Mouse (Mus musculus): ENCODE results near the gene Gpcpd1. TPM values are rescaled to one million over a fixed set of nuclear protein-coding genes. Genes with fewer than 3 reads are reported as not detected.
"Not testable (repeated sequence)": the region's sequence is repeated elsewhere in the genome, so short reads cannot be mapped to it uniquely, and the experiment has no call there.

Gene Gpcpd1
- polyA plus RNA-seq, 1 experiment from 2014 or later: 29.7 TPM

DNA sequence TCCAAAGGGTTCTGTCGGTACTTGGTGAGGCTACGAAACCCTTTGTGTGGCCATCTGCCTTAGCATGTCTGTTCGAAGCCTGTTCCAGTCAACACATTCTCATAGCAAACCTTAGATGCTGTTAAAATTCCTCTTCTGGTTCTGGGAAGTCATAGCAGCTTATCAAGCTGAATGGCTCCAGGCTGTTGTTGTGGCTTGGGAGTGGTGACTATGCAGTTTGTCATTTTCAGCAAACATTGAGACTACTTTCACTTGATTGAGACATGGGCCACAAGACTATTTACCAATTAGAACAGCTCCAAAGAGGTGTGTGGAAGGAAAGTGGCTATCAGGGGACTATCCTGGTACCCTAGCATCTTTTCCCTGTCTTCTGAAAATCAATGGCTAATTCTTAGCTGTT is 4.6 kb upstream of the Gpcpd1 start:
- H3K27me3 ChIP-seq (ENCODE audit: control insufficient read depth, insufficient read depth, low read length): no peaks in the 10 kb centered on the region
- H3K9me3 ChIP-seq (ENCODE audit: control insufficient read depth, low read length): no peaks in the 10 kb centered on the region
- WGBS: 95% methylated on average over 3 of the region's 3 CpGs
- no peak overlapping the region for H3K4me2 ChIP-seq (replicated peaks; ENCODE audit: low read depth)
- no peak for ATAC-seq (ENCODE audit: low FRiP score, low TSS enrichment)
- TF ChIP-seq EP300 (optimal IDR thresholded peaks at IDR 0.05): no peak
- no peak for TF ChIP-seq CTCF (IDR thresholded peaks at IDR 0.05; ENCODE audit: low read depth)
- no peaks in the 10 kb centered on the region for H3K4me1 ChIP-seq (replicated peaks; ENCODE audit: control insufficient read depth, insufficient read depth)
- H3K27ac ChIP-seq (replicated peaks): no peak overlapping the region
- H3K36me3 ChIP-seq (ENCODE audit: control insufficient read depth, insufficient read depth, low read length): no peaks in the 10 kb centered on the region
- no peak overlapping the region for H3K4me3 ChIP-seq (ENCODE audit: low read depth, low read length)
- DNase-seq (ENCODE audit: low spot score): no peak
- H3K9ac ChIP-seq (ENCODE audit: low read length): no peak overlapping the region

DNA sequence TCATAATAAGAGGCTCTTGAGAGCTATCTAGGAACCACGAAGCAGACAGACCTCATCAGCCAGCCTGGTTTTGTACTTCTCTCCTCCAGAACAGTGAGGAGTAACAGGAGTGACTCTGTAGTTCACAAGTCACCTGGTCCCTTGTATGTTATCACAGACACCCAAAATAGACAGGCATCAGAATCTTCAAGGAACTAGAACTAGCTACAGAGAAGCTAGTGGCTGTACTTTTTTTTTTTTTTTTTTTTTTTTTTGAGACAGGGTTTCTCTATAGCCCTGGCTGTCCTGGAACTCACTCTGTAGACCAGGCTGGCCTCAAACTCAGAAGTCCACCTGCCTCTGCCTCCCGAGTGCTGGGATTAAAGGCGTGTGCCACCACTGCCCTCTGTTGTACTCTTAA is 4.0 kb upstream of the Gpcpd1 start:
- WGBS: 83% methylated on average over 3 of the region's 3 CpGs
- not testable (repeated sequence) for ATAC-seq (ENCODE audit: low FRiP score, low TSS enrichment); H3K27ac ChIP-seq (replicated peaks)

DNA sequence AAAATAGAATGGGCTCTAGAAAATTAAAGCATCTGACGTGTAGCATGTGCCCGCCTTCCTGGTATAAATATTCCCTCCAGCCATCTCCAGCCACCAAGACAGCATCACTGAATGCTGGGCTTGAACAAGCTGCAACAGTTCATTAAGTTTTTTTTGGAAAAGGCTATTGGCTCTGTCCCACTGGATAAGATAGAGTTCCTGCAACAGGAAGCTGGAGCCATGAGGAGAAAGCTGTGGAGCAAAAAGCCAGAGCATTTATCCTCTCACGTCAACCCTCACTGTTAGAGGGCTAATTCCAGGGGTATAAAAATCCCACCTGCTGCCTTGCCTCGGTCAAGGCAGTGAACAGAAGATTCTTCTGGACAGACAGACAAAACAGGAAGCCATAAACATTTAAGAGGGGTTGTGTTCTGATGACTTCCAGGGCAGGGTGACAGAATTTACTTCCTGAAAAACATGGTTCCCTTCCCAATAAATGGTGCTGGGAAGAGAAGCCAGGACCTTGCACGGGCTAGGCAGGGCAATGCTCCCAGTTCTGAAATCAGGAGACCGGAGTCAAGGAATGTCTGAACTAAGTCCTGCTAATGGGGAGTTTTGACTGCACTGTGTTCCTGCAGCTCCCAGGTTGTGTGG is 2.5 kb upstream of the Gpcpd1 start:
- DNase-seq (ENCODE audit: low spot score): no peak
- 67% methylated on average over 6 of the region's 6 CpGs for WGBS

More for the DNA sequence above, 4.0 kb upstream of the Gpcpd1 start:
- H3K4me3 ChIP-seq (ENCODE audit: low read depth, low read length); H3K9ac ChIP-seq (ENCODE audit: low read length); H3K4me2 ChIP-seq (replicated peaks; ENCODE audit: low read depth); DNase-seq (ENCODE audit: low spot score); H3K4me1 ChIP-seq (replicated peaks; ENCODE audit: control insufficient read depth, insufficient read depth); H3K9me3 ChIP-seq (ENCODE audit: control insufficient read depth, low read length); H3K36me3 ChIP-seq (ENCODE audit: control insufficient read depth, insufficient read depth, low read length); H3K27me3 ChIP-seq (ENCODE audit: control insufficient read depth, insufficient read depth, low read length): not testable (repeated sequence)

DNA sequence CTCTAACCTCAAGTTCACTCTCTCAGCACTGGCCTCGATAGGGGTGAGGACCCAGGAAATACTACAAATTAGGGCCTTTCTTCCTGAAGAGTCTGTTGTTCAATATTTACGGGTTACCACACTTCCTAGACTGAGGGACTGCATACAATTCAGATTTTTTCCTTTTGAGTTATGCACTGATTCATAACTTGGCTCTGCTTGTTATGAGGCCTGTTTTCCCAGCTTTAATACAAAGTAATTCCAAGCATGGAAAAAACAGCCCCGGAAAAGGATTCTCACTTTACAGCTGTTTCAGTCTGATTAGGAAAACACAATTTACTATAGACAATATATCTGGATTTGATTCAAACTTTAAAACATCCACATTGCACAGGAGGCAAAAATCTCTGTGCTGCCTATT is 1.5 kb downstream of the Gpcpd1 start:
- no peak overlapping the region for H3K27ac ChIP-seq (replicated peaks)
- DNase-seq (ENCODE audit: low spot score) (no peak), ATAC-seq (ENCODE audit: low FRiP score, low TSS enrichment) (no peak)
- no peaks in the 10 kb centered on the region for H3K27me3 ChIP-seq (ENCODE audit: control insufficient read depth, insufficient read depth, low read length)
- no peak overlapping the region for H3K9ac ChIP-seq (ENCODE audit: low read length)
- 33% methylated on average over 3 of the region's 3 CpGs for WGBS
- H3K4me1 ChIP-seq (replicated peaks; ENCODE audit: control insufficient read depth, insufficient read depth): no peaks in the 10 kb centered on the region
- no peak overlapping the region for H3K4me2 ChIP-seq (replicated peaks; ENCODE audit: low read depth)
- no peaks in the 10 kb centered on the region for H3K36me3 ChIP-seq (ENCODE audit: control insufficient read depth, insufficient read depth, low read length)
- H3K9me3 ChIP-seq (ENCODE audit: control insufficient read depth, low read length): no peaks in the 10 kb centered on the region
- TF ChIP-seq CTCF (IDR thresholded peaks at IDR 0.05; ENCODE audit: low read depth): no peak
- TF ChIP-seq EP300 (optimal IDR thresholded peaks at IDR 0.05): no peak
- no peak overlapping the region for H3K4me3 ChIP-seq (ENCODE audit: low read depth, low read length)

More for the DNA sequence above, 2.5 kb upstream of the Gpcpd1 start:
- H3K9ac ChIP-seq (ENCODE audit: low read length): no peak overlapping the region
- no peaks in the 10 kb centered on the region for H3K4me1 ChIP-seq (replicated peaks; ENCODE audit: control insufficient read depth, insufficient read depth)
- H3K27me3 ChIP-seq (ENCODE audit: control insufficient read depth, insufficient read depth, low read length): no peaks in the 10 kb centered on the region
- no peaks in the 10 kb centered on the region for H3K9me3 ChIP-seq (ENCODE audit: control insufficient read depth, low read length)
- no peak for ATAC-seq (ENCODE audit: low FRiP score, low TSS enrichment)
- no peaks in the 10 kb centered on the region for H3K36me3 ChIP-seq (ENCODE audit: control insufficient read depth, insufficient read depth, low read length)
- no peak overlapping the region for H3K4me2 ChIP-seq (replicated peaks; ENCODE audit: low read depth)
- H3K27ac ChIP-seq (replicated peaks): no peak overlapping the region
- H3K4me3 ChIP-seq (ENCODE audit: low read depth, low read length): no peak overlapping the region
- TF ChIP-seq EP300 (optimal IDR thresholded peaks at IDR 0.05) (no peak), CTCF (IDR thresholded peaks at IDR 0.05; ENCODE audit: low read depth) (no peak)

DNA sequence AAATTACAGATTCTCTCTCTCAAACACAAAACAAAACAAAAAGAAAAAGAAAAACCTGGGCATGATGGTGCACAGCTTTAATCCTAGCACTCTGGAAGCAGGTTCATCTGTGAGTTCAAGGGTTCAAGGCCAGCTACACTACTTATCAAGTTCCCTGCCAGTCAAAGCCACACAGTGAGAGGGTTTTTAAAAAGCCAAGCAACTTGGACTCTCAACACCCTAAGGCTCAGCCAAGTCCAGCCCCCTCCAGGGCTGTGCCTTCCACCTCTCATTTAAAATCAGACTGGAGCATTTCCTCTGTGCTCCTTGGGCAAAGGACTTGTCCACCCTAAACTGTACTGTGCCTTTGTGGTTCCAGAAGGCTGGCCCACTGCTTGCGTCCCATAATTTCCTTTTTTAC is 3.3 kb downstream of the Gpcpd1 start:
- no peak for ATAC-seq (ENCODE audit: low FRiP score, low TSS enrichment)

DNA sequence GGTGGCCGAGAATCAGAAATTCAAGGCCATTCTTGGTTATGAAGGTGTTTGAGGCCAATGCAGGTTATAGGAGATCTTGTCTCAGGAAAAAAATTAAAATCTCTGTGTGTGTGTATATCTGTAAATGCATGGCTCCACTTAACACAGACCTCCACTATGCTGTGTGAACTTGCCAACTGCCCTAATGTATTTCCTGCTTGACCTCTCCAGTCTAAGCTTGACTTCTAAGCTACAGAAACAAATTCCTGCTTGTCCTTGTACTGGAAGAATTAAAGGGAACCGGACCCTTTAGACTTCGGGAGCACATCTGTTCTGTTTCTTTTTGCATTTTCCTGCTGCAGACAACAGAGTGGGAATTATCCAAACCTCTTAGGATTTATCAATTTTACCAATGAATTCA is 4.4 kb downstream of the Gpcpd1 start:
- no peak overlapping the region for H3K4me2 ChIP-seq (replicated peaks; ENCODE audit: low read depth)
- no peaks in the 10 kb centered on the region for H3K36me3 ChIP-seq (ENCODE audit: control insufficient read depth, insufficient read depth, low read length)
- TF ChIP-seq EP300 (optimal IDR thresholded peaks at IDR 0.05) (no peak), CTCF (IDR thresholded peaks at IDR 0.05; ENCODE audit: low read depth) (no peak)
- H3K4me3 ChIP-seq (ENCODE audit: low read depth, low read length): no peak overlapping the region
- H3K27me3 ChIP-seq (ENCODE audit: control insufficient read depth, insufficient read depth, low read length): no peaks in the 10 kb centered on the region
- H3K9me3 ChIP-seq (ENCODE audit: control insufficient read depth, low read length): no peaks in the 10 kb centered on the region
- no peak overlapping the region for H3K27ac ChIP-seq (replicated peaks)
- no peak overlapping the region for H3K9ac ChIP-seq (ENCODE audit: low read length)
- DNase-seq (ENCODE audit: low spot score): no peak
- 55% methylated on average over 3 of the region's 3 CpGs for WGBS
- no peaks in the 10 kb centered on the region for H3K4me1 ChIP-seq (replicated peaks; ENCODE audit: control insufficient read depth, insufficient read depth)
- ATAC-seq (ENCODE audit: low FRiP score, low TSS enrichment): no peak

More for the DNA sequence above, 3.3 kb downstream of the Gpcpd1 start:
- H3K4me1 ChIP-seq (replicated peaks; ENCODE audit: control insufficient read depth, insufficient read depth): no peaks in the 10 kb centered on the region
- TF ChIP-seq CTCF (IDR thresholded peaks at IDR 0.05; ENCODE audit: low read depth) (no peak), EP300 (optimal IDR thresholded peaks at IDR 0.05) (no peak)
- H3K27ac ChIP-seq (replicated peaks): no peak overlapping the region
- H3K9me3 ChIP-seq (ENCODE audit: control insufficient read depth, low read length): no peaks in the 10 kb centered on the region
- no peak overlapping the region for H3K4me2 ChIP-seq (replicated peaks; ENCODE audit: low read depth)
- H3K36me3 ChIP-seq (ENCODE audit: control insufficient read depth, insufficient read depth, low read length): no peaks in the 10 kb centered on the region
- 70% methylated on average over 1 of the region's 1 CpGs for WGBS
- no peak for DNase-seq (ENCODE audit: low spot score)
- H3K9ac ChIP-seq (ENCODE audit: low read length): no peak overlapping the region
- H3K27me3 ChIP-seq (ENCODE audit: control insufficient read depth, insufficient read depth, low read length): no peaks in the 10 kb centered on the region
- H3K4me3 ChIP-seq (ENCODE audit: low read depth, low read length): no peak overlapping the region
